Mouse (Mus musculus): ENCODE measurements around the gene Calcoco1.

Calcoco1 gene

DNA sequence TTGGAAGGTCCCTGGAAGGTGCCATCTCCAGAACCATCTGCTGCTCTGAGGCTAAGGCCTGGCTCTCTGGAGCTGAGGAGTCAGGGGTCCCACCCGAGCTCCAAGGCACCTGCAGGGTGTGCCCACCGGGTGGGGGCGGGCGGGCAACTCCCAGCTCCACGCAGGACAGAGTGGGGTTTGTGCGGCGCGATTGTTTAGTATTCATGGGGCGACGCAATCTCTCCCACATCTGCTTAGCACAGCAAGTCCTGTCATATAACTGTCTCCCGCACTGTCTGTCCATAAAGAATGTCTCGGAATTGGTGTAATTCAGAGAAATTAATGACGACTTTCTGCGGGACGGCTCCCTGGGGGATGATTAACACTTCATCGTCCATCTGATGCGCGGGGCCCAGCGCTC lies 15.1 kb upstream of the Calcoco1 start:
- no peak for DNase-seq (ENCODE audit: low read depth, low spot score)

- DNase-seq (ENCODE audit: low read depth, low spot score), result no peak
These were observed 14.4 kb upstream of the Calcoco1 start for GRCm38 (mm10) chr15:102736127-102736944.

DNA sequence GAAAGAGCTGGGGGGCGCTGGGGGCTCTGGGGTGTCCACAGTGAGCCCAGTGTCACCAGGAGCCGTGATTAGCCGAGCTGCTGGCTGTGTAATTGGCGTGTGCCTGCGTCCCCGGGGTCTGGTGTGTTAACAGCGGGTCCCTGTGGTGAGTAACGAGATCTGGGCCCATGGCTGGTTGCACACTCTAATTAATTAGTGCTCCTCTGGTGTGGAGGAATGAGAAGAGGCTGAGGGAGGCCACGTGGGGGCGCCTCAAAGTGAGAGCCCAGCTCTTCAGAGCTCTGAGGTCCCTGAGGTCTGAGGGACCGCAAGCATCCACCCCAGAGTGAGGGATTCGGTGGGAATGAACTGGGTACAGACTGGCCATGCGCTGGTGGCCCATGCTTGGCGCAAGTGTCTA lies 13.1 kb upstream of the Calcoco1 start:
- no peak for DNase-seq (ENCODE audit: low read depth, low spot score)

DNA sequence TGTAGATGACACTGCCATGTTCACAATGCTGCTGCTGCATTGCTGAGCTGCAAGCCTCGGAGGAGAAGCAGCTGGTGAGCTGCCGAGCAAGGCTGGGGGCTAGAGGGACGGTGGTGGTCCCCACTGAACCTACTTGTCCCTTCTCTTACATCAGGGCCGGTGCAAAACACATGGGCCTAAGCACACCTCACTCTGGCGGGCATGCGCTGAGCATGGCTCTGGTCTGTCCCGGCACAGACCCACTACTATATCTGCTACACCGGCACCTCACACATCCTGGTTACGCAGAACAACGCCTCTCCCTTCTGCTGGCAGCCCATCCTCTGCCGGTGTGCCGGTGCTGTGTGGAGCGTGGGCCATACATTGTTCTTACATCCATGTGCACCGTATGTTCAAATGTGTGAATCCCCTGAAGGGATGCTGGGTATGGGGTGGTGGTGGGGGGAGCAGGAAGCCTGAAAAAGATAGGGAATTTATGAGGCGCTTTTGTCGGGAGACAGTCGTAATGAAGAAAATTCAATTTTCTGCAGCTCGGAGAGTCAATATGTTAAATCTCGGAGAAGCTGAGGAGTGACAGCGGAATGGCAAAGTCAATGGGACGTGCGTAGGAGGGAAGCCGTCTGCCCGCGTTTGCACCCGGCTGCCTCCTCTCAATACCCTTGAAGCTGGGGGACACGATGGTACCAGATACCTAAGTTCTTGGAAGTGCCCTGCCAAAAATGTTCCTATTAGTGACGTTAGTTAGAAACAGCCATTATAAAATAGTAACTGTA lies 12.0 kb upstream of the Calcoco1 start:
- DNase-seq (ENCODE audit: low read depth, low spot score), result no peak

DNA sequence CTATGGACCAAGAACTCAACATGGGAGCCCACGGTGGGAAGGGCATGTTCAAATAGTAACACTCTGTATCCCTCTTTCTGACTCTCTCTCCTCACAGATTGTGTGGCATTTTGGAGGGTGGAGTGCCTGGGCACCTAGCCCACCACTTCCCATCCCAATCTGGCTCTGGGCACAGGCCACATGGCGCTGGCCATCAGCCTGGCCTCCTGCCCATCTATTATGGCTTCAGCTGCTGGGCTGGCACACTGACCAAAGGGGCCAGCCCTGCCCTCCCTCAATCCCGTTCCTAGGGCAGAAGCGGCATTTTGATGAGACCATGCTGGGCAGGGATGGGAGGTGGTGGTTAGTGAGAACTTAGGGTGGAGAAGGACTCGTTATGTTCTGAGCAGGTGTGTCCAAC lies 11.3 kb upstream of the Calcoco1 start:
- DNase-seq (ENCODE audit: low read depth, low spot score), result no peak

DNA sequence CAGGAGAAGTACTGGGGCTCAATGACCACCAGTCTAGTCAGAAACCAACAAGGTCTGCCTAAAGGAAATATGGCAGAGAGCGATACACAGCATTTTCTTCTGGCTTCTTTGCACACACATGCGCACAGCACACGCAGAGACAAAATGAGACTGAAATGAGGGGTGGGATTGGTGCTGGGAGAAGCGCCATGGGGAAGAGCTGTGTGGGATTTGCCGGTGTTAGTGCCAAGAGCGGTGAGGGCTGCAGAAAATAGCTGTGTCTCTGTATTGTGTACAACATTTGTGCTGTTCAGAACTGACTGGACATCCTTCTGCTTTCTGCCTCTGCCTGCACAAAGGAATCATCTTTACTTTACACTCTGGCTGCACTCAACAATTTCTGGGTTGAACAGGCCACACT lies 10.4 kb upstream of the Calcoco1 start:
- no peak for DNase-seq (ENCODE audit: low read depth, low spot score)

- no peak for DNase-seq (ENCODE audit: low read depth, low spot score)
These were observed 6.0 kb upstream of the Calcoco1 start for GRCm38 (mm10) chr15:102727951-102728350.

DNA sequence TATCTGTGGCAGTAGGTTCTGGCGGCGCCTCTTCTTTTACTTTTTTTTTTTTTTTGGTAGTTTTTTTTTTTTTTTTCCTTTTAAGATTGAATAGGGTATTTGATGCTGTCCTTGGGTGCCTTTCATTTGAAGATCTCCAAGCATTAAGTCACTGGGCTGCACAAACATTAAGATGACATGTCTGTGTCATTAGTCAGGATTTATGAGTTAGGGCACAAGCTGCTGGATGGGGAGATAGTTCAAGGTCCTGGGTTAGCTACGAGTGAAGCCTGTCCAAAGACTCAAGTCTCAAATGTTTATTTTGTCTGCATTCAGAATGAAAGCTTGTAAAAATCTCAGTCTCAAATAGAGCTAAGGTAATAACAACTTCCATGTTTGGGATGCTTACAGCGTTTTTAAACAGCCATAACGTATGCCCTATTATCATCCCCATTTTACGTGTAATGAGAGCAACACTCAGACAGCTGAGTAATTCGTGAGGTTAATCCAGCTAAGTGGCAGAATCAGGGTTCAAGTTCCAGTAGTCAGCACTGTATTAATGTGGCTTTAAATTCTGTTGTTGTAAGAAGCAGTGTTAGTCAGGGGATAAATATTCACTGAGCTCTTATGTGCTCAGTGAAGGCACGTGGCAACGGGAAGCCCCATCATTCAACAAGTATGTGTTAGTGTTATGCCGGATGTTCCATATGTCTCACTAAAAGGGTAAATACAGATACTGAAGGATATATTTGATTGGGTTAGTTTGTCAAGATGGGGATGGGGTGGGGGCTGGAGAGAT lies 1.6 kb upstream of the Calcoco1 start:
- no peak for DNase-seq (ENCODE audit: low read depth, low spot score)

DNA sequence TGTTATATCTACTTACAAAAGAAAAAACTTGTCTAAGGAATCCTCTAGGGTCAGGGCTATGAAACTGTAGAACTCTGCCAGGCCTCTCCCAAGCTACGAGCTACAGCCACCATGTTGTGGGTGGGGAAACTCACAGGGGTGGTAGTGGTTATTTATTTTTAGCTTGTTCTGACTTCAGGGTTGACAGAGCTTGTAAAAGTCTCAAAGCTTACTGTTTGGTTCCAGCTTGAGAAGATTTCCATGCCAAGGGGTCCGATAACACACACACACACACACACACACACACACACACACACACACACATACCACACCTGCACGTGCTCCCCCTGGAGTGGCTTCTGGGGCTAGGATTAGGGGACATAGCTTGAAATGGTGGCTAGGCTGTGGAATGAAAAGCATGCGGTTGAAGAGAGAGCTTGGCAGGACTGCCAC lies 538 bp upstream of the Calcoco1 start:
- DNase-seq (ENCODE audit: low read depth, low spot score), result no peak

DNA sequence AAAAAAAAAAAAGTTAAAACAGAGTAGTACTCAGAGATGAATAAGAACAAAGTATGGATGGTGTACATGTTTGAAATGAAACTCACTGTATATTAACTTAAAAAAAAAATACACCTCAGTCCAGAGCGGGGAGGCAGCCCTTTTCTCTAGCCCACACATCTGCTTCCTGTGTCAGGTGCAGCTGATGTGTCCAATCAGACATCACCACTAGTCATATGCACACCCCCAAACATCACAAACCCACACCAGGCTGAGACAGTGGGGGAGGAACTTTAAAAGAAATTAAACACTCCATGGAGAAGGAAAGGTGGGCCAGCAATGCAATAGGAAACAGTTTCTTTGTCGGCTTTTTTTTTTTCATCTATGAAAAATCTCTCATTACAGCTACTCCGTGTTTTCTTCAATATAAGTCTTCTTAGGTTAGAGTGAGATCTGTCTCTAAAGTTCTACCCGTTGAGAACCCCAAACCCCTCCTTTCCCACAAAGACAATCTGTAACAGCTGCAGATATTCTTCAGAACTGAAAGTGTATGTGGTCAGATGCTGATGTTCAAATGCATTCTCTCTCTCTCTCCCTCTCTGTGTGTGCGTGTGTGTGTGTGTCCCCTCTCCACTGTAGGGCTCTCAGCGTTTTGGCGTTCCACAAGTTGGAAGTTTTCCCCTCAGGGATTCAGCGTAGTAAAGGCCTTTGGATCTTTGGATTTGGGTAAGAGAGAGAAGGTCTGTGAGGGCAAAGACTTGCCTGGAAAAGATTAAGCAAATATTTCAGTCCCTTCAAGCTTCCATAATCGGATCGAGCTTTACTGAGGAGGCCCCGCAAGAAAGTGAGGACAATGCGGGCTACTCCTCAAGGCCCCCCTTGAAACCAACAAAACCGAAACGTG lies 721 bp downstream of the Calcoco1 start:
- DNase-seq (ENCODE audit: low read depth, low spot score), result no peak

DNA sequence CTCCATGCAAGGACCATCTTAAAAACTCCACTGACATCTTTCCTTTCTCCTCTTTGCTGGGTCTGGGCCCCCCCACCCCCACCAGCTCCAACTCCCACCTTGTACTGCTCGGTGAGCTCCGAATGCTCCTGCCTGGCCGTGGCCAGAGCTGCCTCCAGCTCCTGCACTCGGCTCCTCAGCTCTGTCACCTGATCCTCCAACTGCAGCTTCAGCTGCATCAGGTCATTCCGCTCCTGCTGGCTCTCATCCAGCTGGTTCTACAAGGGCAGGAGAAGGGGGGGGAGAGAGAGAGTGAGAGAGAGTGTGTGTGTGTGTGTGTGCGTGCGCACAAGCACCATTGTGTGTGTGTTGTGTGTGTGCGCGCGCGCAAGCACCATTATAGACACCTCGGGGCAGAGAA lies 5.8 kb downstream of the Calcoco1 start:
- DNase-seq (ENCODE audit: low read depth, low spot score), result no peak

DNA sequence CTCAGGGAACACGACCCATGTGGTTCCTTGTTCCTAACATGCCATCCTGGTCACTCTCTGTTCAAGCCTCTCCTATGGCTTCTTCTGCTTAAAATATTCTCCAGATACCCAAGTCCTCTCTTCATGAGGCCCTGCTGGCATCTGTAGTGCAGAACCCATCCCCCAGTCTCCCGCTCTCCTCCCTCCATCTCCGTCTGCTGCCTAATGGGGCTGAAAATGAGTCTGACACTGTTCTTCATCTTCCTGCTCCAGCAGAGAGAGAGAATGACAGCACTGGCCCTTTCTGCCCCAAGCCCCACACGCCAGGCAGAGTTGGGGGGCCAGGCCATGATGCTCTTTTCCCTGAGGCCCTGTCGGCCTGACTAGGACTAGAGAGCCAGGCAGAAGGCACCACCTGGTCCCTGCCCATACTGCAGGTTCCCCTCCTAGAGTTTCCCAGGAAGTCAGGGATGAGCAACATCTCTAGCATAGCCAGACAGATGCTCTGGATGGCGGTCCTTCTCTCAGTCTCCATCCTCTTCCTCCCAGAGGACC lies 14.2 kb downstream of the Calcoco1 start:
- no peak for DNase-seq (ENCODE audit: low read depth, low spot score)

- no peak for DNase-seq (ENCODE audit: low read depth, low spot score)
These were observed 16.0 kb downstream of the Calcoco1 start for GRCm38 (mm10) chr15:102705923-102706503.

- no peak for DNase-seq (ENCODE audit: low read depth, low spot score)
These were observed 16.6 kb downstream of the Calcoco1 start for GRCm38 (mm10) chr15:102705226-102705894.

DNA sequence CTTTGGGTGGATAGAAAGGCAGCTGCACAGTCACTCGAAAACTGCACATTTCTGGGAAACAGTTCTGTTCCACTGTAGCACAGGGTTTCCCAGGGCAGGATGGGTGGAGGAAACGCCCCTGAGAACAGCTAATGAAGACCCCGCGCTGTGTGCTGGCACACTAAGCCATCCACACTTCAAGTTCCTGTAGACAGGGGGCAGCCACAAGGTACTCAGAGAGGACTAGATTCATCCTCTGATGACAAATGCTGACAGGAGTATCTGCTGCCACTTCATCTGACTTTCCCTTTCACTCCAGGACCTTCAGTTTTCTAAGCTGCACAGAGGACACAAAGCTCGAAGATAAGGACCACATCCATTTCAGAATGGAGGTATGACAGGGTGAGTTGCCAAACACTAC lies 17.2 kb downstream of the Calcoco1 start:
- no peak for DNase-seq (ENCODE audit: low read depth, low spot score)

GRCm38 (mm10) chr15:102702972-102703371 lies 19.0 kb downstream of the Calcoco1 start:
- no peak for DNase-seq (ENCODE audit: low read depth, low spot score)

GRCm38 (mm10) chr15:102698193-102698592 lies 23.8 kb downstream of the Calcoco1 start:
- no peak for DNase-seq (ENCODE audit: low read depth, low spot score)

DNA sequence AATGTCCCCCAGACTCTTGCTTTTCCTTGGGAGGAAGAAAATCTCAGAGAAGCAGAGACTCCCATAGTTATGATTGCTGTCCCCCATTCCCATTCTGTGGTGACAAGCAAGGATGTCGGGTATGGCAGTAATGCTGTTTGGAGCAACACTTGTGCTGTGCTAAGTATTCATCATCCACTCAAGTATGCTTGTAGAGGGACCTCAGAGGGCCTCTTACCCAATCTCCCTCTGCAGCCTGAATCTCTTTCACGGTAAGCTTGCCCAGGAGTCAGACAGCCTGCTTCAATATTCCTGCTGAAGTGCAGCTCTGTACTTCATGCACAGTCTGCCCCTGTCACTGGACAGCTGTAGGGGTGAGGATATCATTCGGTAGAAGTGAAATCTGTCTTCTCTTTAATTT lies 25.1 kb downstream of the Calcoco1 start:
- DNase-seq (ENCODE audit: low read depth, low spot score), result no peak

- peak; percentile 71 for DNase-seq (ENCODE audit: low read depth, low spot score)
These were observed 28.4 kb downstream of the Calcoco1 start for GRCm38 (mm10) chr15:102693600-102693999.

DNA sequence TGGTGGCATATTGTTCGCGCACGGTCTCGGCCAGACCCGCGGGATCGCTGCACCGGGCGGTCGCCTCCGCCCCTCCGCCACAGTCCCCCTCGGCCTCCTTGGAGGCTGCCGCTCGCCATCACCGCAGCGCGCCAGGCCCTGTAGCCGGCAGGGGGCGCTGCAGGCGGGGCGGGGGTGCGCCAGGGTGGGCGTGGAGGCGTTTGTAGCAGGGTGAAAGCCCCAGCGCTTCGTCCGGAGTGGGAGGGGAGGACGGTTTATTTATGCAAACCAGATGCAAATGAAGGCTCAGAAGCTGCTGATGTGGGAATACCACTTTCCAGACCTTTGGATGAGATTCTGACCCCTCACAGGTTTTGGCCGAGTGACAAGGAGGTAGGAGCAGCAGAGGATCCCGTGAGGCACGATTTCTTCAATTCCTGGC lies 29.0 kb downstream of the Calcoco1 start:
- DNase-seq (ENCODE audit: low read depth, low spot score), result peak; percentile 71

All from WW6 (cell line).